Mouse (Mus musculus): ENCODE measurements around the gene C9orf72.

GRCm38 (mm10) chr4:35146597-35146996 lies 79.4 kb downstream of the C9orf72 start:
- TF ChIP-seq POLR2A (IDR thresholded peaks at IDR 0.05; ENCODE audit: borderline replicate concordance, extremely low read depth, insufficient read depth, insufficient read length, poor library complexity, severe bottlenecking) (no peak), CTCF (IDR thresholded peaks at IDR 0.05; ENCODE audit: borderline replicate concordance, extremely low read depth, insufficient read depth, insufficient read length) (no peak)

All from brain, embryonic 14.5 days (tissue).